Comparison of ENCODE assay signal across 8 mouse cellular contexts in the genomic region with DNA sequence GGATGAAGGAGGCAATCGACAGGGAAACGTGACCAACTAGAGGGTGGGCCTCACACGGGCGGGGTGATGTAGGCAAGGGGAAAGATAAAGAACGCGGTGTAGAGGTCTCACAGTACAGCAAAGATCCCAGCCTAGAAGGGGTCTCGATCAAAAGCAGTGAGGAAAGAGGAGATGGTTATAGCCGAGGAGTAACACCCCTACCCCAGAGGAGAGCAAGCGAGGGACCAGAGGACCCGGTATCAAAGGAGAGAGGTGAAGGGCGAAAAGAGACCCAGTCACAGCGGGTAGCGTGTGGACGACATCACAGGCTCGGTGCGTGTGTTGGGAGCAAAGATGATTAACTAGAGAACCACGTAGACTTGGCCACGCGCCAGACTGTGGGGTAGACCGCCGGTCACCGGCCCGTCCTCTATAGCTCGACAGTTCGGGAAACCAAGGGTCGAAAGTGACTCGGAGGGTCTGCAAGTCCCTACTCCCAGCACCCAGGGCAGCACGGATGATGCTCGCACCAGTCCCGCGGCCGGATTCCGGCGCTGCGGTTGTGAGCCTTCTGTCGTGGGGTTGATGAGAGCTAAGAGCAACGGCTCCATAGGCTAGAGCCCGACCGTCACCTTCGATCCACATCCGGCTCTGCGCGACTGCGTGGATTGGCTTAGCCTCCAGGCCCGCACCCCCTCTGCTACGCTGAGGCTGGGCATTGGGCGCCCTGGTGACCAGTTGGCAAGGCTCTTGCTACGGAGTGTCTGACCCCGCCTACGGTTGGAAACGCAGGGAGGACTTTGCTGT. TPM values are rescaled to one million over a fixed set of nuclear protein-coding genes. Genes with fewer than 3 reads are reported as not detected.
DNase-seq lines count a peak whose midpoint lies in the region; ATAC-seq and TF ChIP-seq lines count a peak whose summit lies in the region.

No protein-coding gene starts in this region.

- no peak overlapping the region for H3K27ac ChIP-seq in forebrain, embryonic 13.5 days
- H3K27ac ChIP-seq in heart, embryonic 16.5 days (ENCODE audit: low read length) = no peak overlapping the region
- no peak overlapping the region for H3K27ac ChIP-seq in liver, embryonic 11.5 days (ENCODE audit: low read depth, low read length)

- peak overlapping the region; percentile 67 for H3K4me2 ChIP-seq in forebrain, embryonic 13.5 days
- peak overlapping the region; percentile 93 for H3K4me2 ChIP-seq in heart, embryonic 16.5 days (ENCODE audit: low read depth, low read length)
- peak overlapping the region; percentile 63 for H3K4me2 ChIP-seq in liver, embryonic 11.5 days

- peak overlapping the region; percentile 6 for H3K4me3 ChIP-seq in C2C12 (ENCODE audit: insufficient read depth, poor library complexity, severe bottlenecking)
- peak overlapping the region; percentile 49 for H3K4me3 ChIP-seq in forebrain, embryonic 13.5 days
- peak overlapping the region; percentile 63 for H3K4me3 ChIP-seq in heart, embryonic 16.5 days (ENCODE audit: low read length)
- H3K4me3 ChIP-seq in liver, embryonic 11.5 days (ENCODE audit: low read depth, low read length) = peak overlapping the region; percentile 44

- H3K79me2 ChIP-seq in C2C12 (ENCODE audit: control insufficient read depth, insufficient read depth) = no peaks in the 10 kb centered on the region

- peaks cover 3% of the 10 kb centered on the region; the same call in 1 of the 2 replicates for H3K9me3 ChIP-seq in forebrain, embryonic 13.5 days (replicated peaks)
- H3K9me3 ChIP-seq in heart, embryonic 16.5 days (replicated peaks; ENCODE audit: control insufficient read depth, low read length) = no peaks in the 10 kb centered on the region
- no peaks in the 10 kb centered on the region for H3K9me3 ChIP-seq in liver, embryonic 11.5 days (ENCODE audit: control insufficient read depth, low read length)

- H3K27me3 ChIP-seq in C2C12 (ENCODE audit: control insufficient read depth, insufficient read depth, insufficient read length) = no peaks in the 10 kb centered on the region
- no peaks in the 10 kb centered on the region for H3K27me3 ChIP-seq in forebrain, embryonic 13.5 days
- H3K27me3 ChIP-seq in heart, embryonic 16.5 days (ENCODE audit: control insufficient read depth, insufficient read depth, low read length) = no peaks in the 10 kb centered on the region
- no peaks in the 10 kb centered on the region; the same call in 1 of the 2 replicates for H3K27me3 ChIP-seq in liver, embryonic 11.5 days (replicated peaks; ENCODE audit: control insufficient read depth, insufficient read depth, low read length)

- TF ChIP-seq CTCF in C2C12 (IDR thresholded peaks at IDR 0.05; ENCODE audit: control insufficient read depth, insufficient read depth, insufficient read length) = no peak

- no peaks in the 10 kb centered on the region for H3K79me3 ChIP-seq in C2C12 (ENCODE audit: low read depth)

- ATAC-seq in forebrain, embryonic 13.5 days = peak; percentile 99
- ATAC-seq in heart, embryonic 16.5 days (replicated peaks; ENCODE audit: extremely low read depth, insufficient read depth, low FRiP score) = peak; percentile 98
- ATAC-seq in liver, embryonic 11.5 days (replicated peaks; ENCODE audit: low FRiP score) = peak; percentile 92
- ATAC-seq in monocyte, adult 5-6 weeks (replicated peaks; ENCODE audit: insufficient number of reproducible peaks, low FRiP score, low TSS enrichment, poor library complexity, severe bottlenecking) = peak; percentile 95

- peak; percentile 78 for DNase-seq in cerebellum, adult 11 months
- peak; percentile 83 for DNase-seq in kidney, postnatal 14 days
- peak; percentile 54 for DNase-seq in liver, embryonic 11.5 days (ENCODE audit: low spot score)
- DNase-seq in spleen, postnatal 4 days (ENCODE audit: low spot score in 2 of 2) = peak; percentile 30 to 63

- WGBS in forebrain, embryonic 13.5 days = 22% methylated on average over 51 of the region's 51 CpGs
- 13% methylated on average over 51 of the region's 51 CpGs for WGBS in heart, embryonic 16.5 days
- WGBS in liver, embryonic 11.5 days = 16% methylated on average over 51 of the region's 51 CpGs

- peak overlapping the region; percentile 22 for H3ac ChIP-seq in C2C12 (ENCODE audit: control insufficient read depth, insufficient read length, low read depth)

- no peaks in the 10 kb centered on the region for H3K4me1 ChIP-seq in forebrain, embryonic 13.5 days
- no peaks in the 10 kb centered on the region for H3K4me1 ChIP-seq in heart, embryonic 16.5 days (ENCODE audit: control insufficient read depth, insufficient read depth, low read length)
- H3K4me1 ChIP-seq in liver, embryonic 11.5 days (replicated peaks; ENCODE audit: control insufficient read depth, insufficient read depth, low read length) = no peaks in the 10 kb centered on the region

- no peaks in the 10 kb centered on the region for H3K36me3 ChIP-seq in C2C12 (ENCODE audit: control insufficient read depth, insufficient read depth)
- no peaks in the 10 kb centered on the region for H3K36me3 ChIP-seq in forebrain, embryonic 13.5 days (ENCODE audit: poor library complexity, severe bottlenecking)
- no peaks in the 10 kb centered on the region for H3K36me3 ChIP-seq in heart, embryonic 16.5 days (ENCODE audit: control insufficient read depth, insufficient read depth)
- H3K36me3 ChIP-seq in liver, embryonic 11.5 days (ENCODE audit: control insufficient read depth, insufficient read depth, low read length) = no peaks in the 10 kb centered on the region

- H3K9ac ChIP-seq in forebrain, embryonic 13.5 days = peak overlapping the region; percentile 68
- peak overlapping the region; percentile 70 for H3K9ac ChIP-seq in heart, embryonic 16.5 days (ENCODE audit: low read length)
- H3K9ac ChIP-seq in liver, embryonic 11.5 days (ENCODE audit: low read depth, low read length) = no peak overlapping the region

TF ChIP-seq in C2C12, 6 proteins besides CTCF, POLR2A, EP300 and RAD21:
- no peak for TF ChIP-seq USF1 (IDR thresholded peaks at IDR 0.05; ENCODE audit: low read depth)
- TF ChIP-seq MYOG (IDR thresholded peaks at IDR 0.05; ENCODE audit: control insufficient read depth, extremely low read depth, insufficient read length) = no peak
- no peak for TF ChIP-seq CEBPB (IDR thresholded peaks at IDR 0.05; ENCODE audit: low read depth)
- no peak for TF ChIP-seq MYOD1 (IDR thresholded peaks at IDR 0.05; ENCODE audit: control insufficient read depth, insufficient read length, low read depth)

RNA-seq across cellular contexts. Expression of a gene that starts 22.2 kb away (rescaled TPM):
- polyA plus RNA-seq in C2C12 (2012; fragmentation: generic; extraction: Trizol) = not detected
- polyA plus RNA-seq in forebrain, embryonic 13.5 days (2015; fragmentation: Nextera tagmentation; extraction: Ambion mirVana) = not detected in 2 replicates
- polyA plus RNA-seq in heart, embryonic 16.5 days (2015; fragmentation: Nextera tagmentation; extraction: Ambion mirVana) = not detected in 2 replicates
- polyA plus RNA-seq in liver, embryonic 11.5 days (2014; fragmentation: Nextera tagmentation; extraction: Ambion mirVana) = not detected in 2 replicates
- total RNA-seq in monocyte, adult 5-6 weeks (2017) = not detected in 3 replicates

RNA-seq across cellular contexts. Expression of a gene that starts 22.2 kb away (rescaled TPM):
- polyA plus RNA-seq in C2C12 (2012; fragmentation: generic; extraction: Trizol) = not detected
- polyA plus RNA-seq in forebrain, embryonic 13.5 days (2015; fragmentation: Nextera tagmentation; extraction: Ambion mirVana) = not detected in 2 replicates
- 0.21 and 0.33 TPM in 2 replicates for polyA plus RNA-seq in heart, embryonic 16.5 days (2015; fragmentation: Nextera tagmentation; extraction: Ambion mirVana)
- 0.21 TPM in 1 of 2 replicates, not detected in the other for polyA plus RNA-seq in liver, embryonic 11.5 days (2014; fragmentation: Nextera tagmentation; extraction: Ambion mirVana)
- 29.1 to 53.2 TPM (median 41.4 TPM) in 3 replicates for total RNA-seq in monocyte, adult 5-6 weeks (2017)

RNA-seq across cellular contexts. Expression of a gene that starts 26.1 kb away (rescaled TPM):
- not detected for polyA plus RNA-seq in C2C12 (2012; fragmentation: generic; extraction: Trizol)
- not detected in 2 replicates for polyA plus RNA-seq in forebrain, embryonic 13.5 days (2015; fragmentation: Nextera tagmentation; extraction: Ambion mirVana)
- 0.21 and 0.40 TPM in 2 replicates for polyA plus RNA-seq in heart, embryonic 16.5 days (2015; fragmentation: Nextera tagmentation; extraction: Ambion mirVana)
- polyA plus RNA-seq in liver, embryonic 11.5 days (2014; fragmentation: Nextera tagmentation; extraction: Ambion mirVana) = 0.37 TPM in 1 of 2 replicates, not detected in the other
- 9.8 to 11.3 TPM (median 10.1 TPM) in 3 replicates for total RNA-seq in monocyte, adult 5-6 weeks (2017)

RNA-seq across cellular contexts. Expression of a gene that starts 54.8 kb away (rescaled TPM):
- polyA plus RNA-seq in C2C12 (2012; fragmentation: generic; extraction: Trizol) = 2.5 TPM
- polyA plus RNA-seq in forebrain, embryonic 13.5 days (2015; fragmentation: Nextera tagmentation; extraction: Ambion mirVana) = 0.65 and 0.77 TPM in 2 replicates
- polyA plus RNA-seq in heart, embryonic 16.5 days (2015; fragmentation: Nextera tagmentation; extraction: Ambion mirVana) = 0.98 and 1.2 TPM in 2 replicates
- polyA plus RNA-seq in liver, embryonic 11.5 days (2014; fragmentation: Nextera tagmentation; extraction: Ambion mirVana) = 0.31 and 0.58 TPM in 2 replicates
- not detected in 3 replicates for total RNA-seq in monocyte, adult 5-6 weeks (2017)

Comparison
In these comparisons a context has a peak if more than half of its experiments do, and no peak if none do; other contexts are left out.
1. H3K4me3 ChIP-seq: peak in every context shown above with its lines; median percentile 63 in heart, embryonic 16.5 days; 49 in forebrain, embryonic 13.5 days; 44 in liver, embryonic 11.5 days; 6 in C2C12.